ENCODE assay signal across 8 mouse cellular contexts in the genomic region with DNA sequence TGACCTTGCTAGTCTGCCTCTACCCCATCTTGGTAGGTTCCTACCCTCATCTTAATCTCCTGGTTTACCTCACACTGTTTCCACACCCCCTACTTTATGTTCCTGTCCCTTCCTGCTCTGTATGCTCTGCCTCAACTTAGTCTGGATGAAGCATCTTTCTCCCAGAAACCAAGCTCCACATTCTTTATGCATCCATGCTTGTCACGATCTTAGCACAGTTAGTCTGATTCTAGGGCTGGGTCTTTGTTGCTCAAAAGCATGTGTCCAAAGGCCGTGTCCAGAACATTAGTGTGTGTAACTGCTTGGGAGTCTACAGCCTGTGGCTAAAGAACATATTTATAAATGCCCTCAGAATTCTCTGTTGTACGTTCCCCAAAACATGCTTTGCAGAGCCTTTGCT. TPM values are rescaled to one million over a fixed set of nuclear protein-coding genes. Genes with fewer than 3 reads are reported as not detected.
DNase-seq lines count a peak whose midpoint lies in the region; ATAC-seq lines count a peak whose summit lies in the region.

No protein-coding gene starts in this region.

- DNase-seq in lung, postnatal 36 days, result no peak
- DNase-seq in forebrain, embryonic 10.5 days (ENCODE audit: extremely low spot score, low spot score), result no peak
- no peak for DNase-seq in limb, embryonic 10.5 days (ENCODE audit: low spot score)
- no peak for DNase-seq in urinary bladder, postnatal 14 days (ENCODE audit: low spot score)
- no peak for DNase-seq in c-Kit-positive CD71-positive TER-119-positive erythroid progenitor cells, embryonic 14.5 days (ENCODE audit: low spot score)
- DNase-seq in thymus, postnatal 14 days, result no peak

- no peaks in the 10 kb centered on the region for H3K9me3 ChIP-seq in lung, embryonic 16.5 days (ENCODE audit: control insufficient read depth, low read length)
- no peaks in the 10 kb centered on the region for H3K9me3 ChIP-seq in forebrain, embryonic 10.5 days
- H3K9me3 ChIP-seq in limb, embryonic 10.5 days (replicated peaks), result no peaks in the 10 kb centered on the region
- H3K9me3 ChIP-seq in neural tube, embryonic 12.5 days, result no peaks in the 10 kb centered on the region

- H3K9ac ChIP-seq in lung, embryonic 16.5 days (ENCODE audit: low read length), result peak overlapping the region; percentile 95
- H3K9ac ChIP-seq in neural tube, embryonic 12.5 days, result no peak overlapping the region; the same call in 1 of the 2 replicates

- no peaks in the 10 kb centered on the region for H3K27me3 ChIP-seq in lung, embryonic 16.5 days (ENCODE audit: control insufficient read depth, insufficient read depth, low read depth, low read length)
- no peaks in the 10 kb centered on the region for H3K27me3 ChIP-seq in forebrain, embryonic 10.5 days (ENCODE audit: poor library complexity, severe bottlenecking)
- no peaks in the 10 kb centered on the region for H3K27me3 ChIP-seq in limb, embryonic 10.5 days (ENCODE audit: low read depth, poor library complexity, severe bottlenecking)
- H3K27me3 ChIP-seq in neural tube, embryonic 12.5 days (replicated peaks), result no peaks in the 10 kb centered on the region

- peak overlapping the region; percentile 98 for H3K4me3 ChIP-seq in lung, embryonic 16.5 days (ENCODE audit: low read length)
- peak overlapping the region; percentile 98 for H3K4me3 ChIP-seq in forebrain, embryonic 10.5 days
- peak overlapping the region; percentile 96 for H3K4me3 ChIP-seq in limb, embryonic 10.5 days
- H3K4me3 ChIP-seq in neural tube, embryonic 12.5 days, result no peak overlapping the region

- H3K36me3 ChIP-seq in lung, embryonic 16.5 days (ENCODE audit: control insufficient read depth, insufficient read depth, low read length), result no peaks in the 10 kb centered on the region
- peaks cover 30% of the 10 kb centered on the region for H3K36me3 ChIP-seq in forebrain, embryonic 10.5 days (replicated peaks)
- H3K36me3 ChIP-seq in limb, embryonic 10.5 days, result peaks cover 31% of the 10 kb centered on the region
- no peaks in the 10 kb centered on the region for H3K36me3 ChIP-seq in neural tube, embryonic 12.5 days

- H3K4me2 ChIP-seq in lung, embryonic 16.5 days (ENCODE audit: low read depth, low read length), result peak overlapping the region; percentile 88
- H3K4me2 ChIP-seq in neural tube, embryonic 12.5 days (replicated peaks), result peak overlapping the region; percentile 95

- peaks cover 27% of the 10 kb centered on the region for H3K4me1 ChIP-seq in lung, embryonic 16.5 days (replicated peaks; ENCODE audit: control insufficient read depth, insufficient read depth, low read length)
- peaks cover 49% of the 10 kb centered on the region for H3K4me1 ChIP-seq in forebrain, embryonic 10.5 days
- H3K4me1 ChIP-seq in limb, embryonic 10.5 days, result peaks cover 41% of the 10 kb centered on the region
- H3K4me1 ChIP-seq in neural tube, embryonic 12.5 days, result peaks cover 22% of the 10 kb centered on the region

- 42% methylated on average over 3 of the region's 3 CpGs for WGBS in lung, embryonic 16.5 days
- 76% methylated on average over 3 of the region's 3 CpGs for WGBS in forebrain, embryonic 10.5 days
- WGBS in limb, embryonic 10.5 days, result 80% methylated on average over 3 of the region's 3 CpGs
- WGBS in neural tube, embryonic 12.5 days, result 63% methylated on average over 3 of the region's 3 CpGs

- H3K27ac ChIP-seq in lung, embryonic 16.5 days (ENCODE audit: low read length), result peak overlapping the region; percentile 51
- peak overlapping the region; percentile 97 for H3K27ac ChIP-seq in forebrain, embryonic 10.5 days
- H3K27ac ChIP-seq in limb, embryonic 10.5 days, result peak overlapping the region; percentile 97
- no peak overlapping the region for H3K27ac ChIP-seq in neural tube, embryonic 12.5 days

- ATAC-seq in lung, embryonic 16.5 days (ENCODE audit: low read depth), result no peak
- no peak for ATAC-seq in neural tube, embryonic 12.5 days (ENCODE audit: low FRiP score, low read depth)

RNA-seq across cellular contexts. Expression of a gene that starts 1.8 kb away (rescaled TPM):
- polyA plus RNA-seq in lung, embryonic 16.5 days (2015; fragmentation: Nextera tagmentation; extraction: Ambion mirVana), result 119 and 140 TPM in 2 replicates
- polyA plus RNA-seq in forebrain, embryonic 10.5 days (2016; fragmentation: Nextera tagmentation; extraction: Ambion mirVana), result 63.5 and 67.3 TPM in 2 replicates
- 51.5 and 56.7 TPM in 2 replicates for polyA plus RNA-seq in limb, embryonic 10.5 days (2016; fragmentation: Nextera tagmentation; extraction: Ambion mirVana)
- polyA plus RNA-seq in neural tube, embryonic 12.5 days (2016; fragmentation: Nextera tagmentation; extraction: Ambion mirVana), result 59.0 and 60.4 TPM in 2 replicates
